Mouse (Mus musculus) MEL (cell line): ENCODE measurements around the gene Ntn4. TPM values are rescaled to one million over a fixed set of nuclear protein-coding genes. Genes with fewer than 3 reads are reported as not detected.

Source experiments
- DNase-seq: peaks from one replicate; pipeline ENCODE4 v3.0.0; 2011; ENCODE audit warnings: low read depth, low spot score
- H3K27ac ChIP-seq: 2 replicates; pipeline ENCODE4 v1.5.1; 2012; ENCODE audit warnings: low read depth, mild to moderate bottlenecking, control low read depth, low read length, moderate library complexity; ENCODE audit not compliant: control insufficient read depth
- H3K27me3 ChIP-seq, 2 experiments: fragments of 150-350 bp in 1 of 2; sonication (generic) in 1 of 2; 2 replicates each; pipeline ENCODE4 v1.6.1; 2012; ENCODE audit warnings: low read length in 2 of 2, mild to moderate bottlenecking in 2 of 2, improper control_type of control experiment in 1 of 2, moderate library complexity in 1 of 2; ENCODE audit not compliant: insufficient read depth in 2 of 2, control insufficient read depth in 1 of 2
- H3K36me3 ChIP-seq, 2 experiments: 2 replicates each; pipeline ENCODE4 v1.6.1; 2012 to 2014; ENCODE audit warnings: low read length in 2 of 2, improper control_type of control experiment in 1 of 2, inconsistent platforms in 1 of 2, mild to moderate bottlenecking in 1 of 2; ENCODE audit not compliant: insufficient read depth in 2 of 2, control insufficient read depth in 1 of 2
- H3K4me1 ChIP-seq, 2 experiments: fragments of 150-350 bp in 1 of 2; sonication (generic) in 1 of 2; 2 replicates each; pipeline ENCODE4 v1.6.1; 2012; ENCODE audit warnings: low read length in 2 of 2, improper control_type of control experiment in 1 of 2, mild to moderate bottlenecking in 1 of 2; ENCODE audit not compliant: insufficient read depth in 2 of 2, control insufficient read depth in 1 of 2
- H3K4me3 ChIP-seq, 2 experiments: fragments of 150-350 bp in 1 of 2; sonication (generic) in 1 of 2; 2 replicates each; pipeline ENCODE4 v1.5.1; 2012; ENCODE audit warnings: low read depth in 2 of 2, low read length in 2 of 2, mild to moderate bottlenecking in 2 of 2, moderate library complexity in 2 of 2, control low read depth in 1 of 2, improper control_type of control experiment in 1 of 2; ENCODE audit not compliant: control insufficient read depth in 1 of 2, insufficient read depth in 1 of 2
- H3K79me2 ChIP-seq: 2 replicates; pipeline ENCODE4 v1.6.1; 2012; ENCODE audit warnings: mild to moderate bottlenecking, low read length, moderate library complexity; ENCODE audit not compliant: control insufficient read depth, poor library complexity, insufficient read depth
- H3K9ac ChIP-seq: 2 replicates; pipeline ENCODE4 v1.6.1; 2012; ENCODE audit warnings: low read depth, mild to moderate bottlenecking, control low read depth, low read length, moderate library complexity; ENCODE audit not compliant: control insufficient read depth, poor library complexity, severe bottlenecking
- H3K9me3 ChIP-seq: fragments of 150-350 bp; sonication (generic); replicated peaks from 2 replicates; pipeline ENCODE4 v1.6.1; 2012; ENCODE audit warnings: mild to moderate bottlenecking, low read length, improper control_type of control experiment, moderate library complexity; ENCODE audit not compliant: insufficient read depth
- CHD2 ChIP-seq: IDR thresholded peaks from 2 replicates; pipeline ENCODE4 v1.6.1; 2011; ENCODE audit warnings: low read length, improper control_type of control experiment
- CTCF ChIP-seq, 3 experiments: IDR thresholded peaks in 2 of 3; conservative IDR thresholded peaks in 1 of 3; 2 replicates each; pipeline ENCODE4 v1.5.1; 2011 to 2012; ENCODE audit warnings: low read length in 3 of 3, low read depth in 2 of 3, mild to moderate bottlenecking in 2 of 3, improper control_type of control experiment in 1 of 3, inconsistent platforms in 1 of 3, mixed read lengths in 1 of 3, moderate library complexity in 1 of 3; ENCODE audit not compliant: control insufficient read depth in 1 of 3, insufficient read depth in 1 of 3, poor library complexity in 1 of 3, severe bottlenecking in 1 of 3
- E2F4 ChIP-seq: IDR thresholded peaks from 2 replicates; pipeline ENCODE4 v1.6.1; 2011; ENCODE audit warnings: low read depth, low read length, improper control_type of control experiment, borderline replicate concordance
- EP300 ChIP-seq, 2 experiments: IDR thresholded peaks; 2 replicates each; pipeline ENCODE4 v1.6.1; 2011; ENCODE audit warnings: improper control_type of control experiment in 2 of 2, low read length in 2 of 2, low read depth in 1 of 2, mild to moderate bottlenecking in 1 of 2
- ETS1 ChIP-seq: IDR thresholded peaks from 2 replicates; pipeline ENCODE4 v1.6.1; 2012; ENCODE audit warnings: low read depth, mild to moderate bottlenecking, inconsistent platforms, low read length, improper control_type of control experiment, moderate library complexity
- GATA1 ChIP-seq: IDR thresholded peaks from 2 replicates; pipeline ENCODE4 v1.6.1; 2011; ENCODE audit warnings: low read depth, low read length, improper control_type of control experiment
- HCFC1 ChIP-seq: IDR thresholded peaks from 2 replicates; pipeline ENCODE4 v1.6.1; 2012; ENCODE audit warnings: low read depth, mild to moderate bottlenecking, inconsistent platforms, low read length, improper control_type of control experiment, moderate library complexity
- JUND ChIP-seq: IDR thresholded peaks from 2 replicates; pipeline ENCODE4 v1.6.1; 2011; ENCODE audit warnings: low read depth, mild to moderate bottlenecking, improper control_type of control experiment, low read length
- MAFK ChIP-seq: IDR thresholded peaks from 2 replicates; pipeline ENCODE4 v1.6.1; 2011; ENCODE audit warnings: low read depth, mild to moderate bottlenecking, low read length, improper control_type of control experiment, borderline replicate concordance
- MAX ChIP-seq: IDR thresholded peaks from 2 replicates; pipeline ENCODE4 v1.6.1; 2011; ENCODE audit warnings: low read length, improper control_type of control experiment
- MYB ChIP-seq: IDR thresholded peaks from 2 replicates; pipeline ENCODE4 v1.6.1; 2011; ENCODE audit warnings: mild to moderate bottlenecking, low read depth, low read length, improper control_type of control experiment
- RAD21 ChIP-seq: IDR thresholded peaks from 2 replicates; pipeline ENCODE4 v1.6.1; 2011; ENCODE audit warnings: mild to moderate bottlenecking, low read depth, low read length, improper control_type of control experiment
- RCOR1 ChIP-seq: IDR thresholded peaks from 2 replicates; pipeline ENCODE4 v1.6.1; 2012; ENCODE audit warnings: low read depth, mild to moderate bottlenecking, inconsistent platforms, low read length, improper control_type of control experiment
- TBP ChIP-seq: IDR thresholded peaks from 2 replicates; pipeline ENCODE4 v1.8.0; 2011; ENCODE audit warnings: low read depth, low read length, improper control_type of control experiment
- TCF12 ChIP-seq: IDR thresholded peaks from 2 replicates; pipeline ENCODE4 v1.6.1; 2014; ENCODE audit warnings: low read depth, mild to moderate bottlenecking, inconsistent platforms, low read length, improper control_type of control experiment, moderate library complexity
- USF1 ChIP-seq: IDR thresholded peaks from 2 replicates; pipeline ENCODE4 v1.6.1; 2014; ENCODE audit warnings: low read depth, mild to moderate bottlenecking, inconsistent platforms, low read length, improper control_type of control experiment, moderate library complexity
- USF2 ChIP-seq, 2 experiments: IDR thresholded peaks; 2 replicates each; pipeline ENCODE4 v1.6.1; 2011 to 2012; ENCODE audit warnings: improper control_type of control experiment in 2 of 2, low read length in 2 of 2, borderline replicate concordance in 1 of 2, inconsistent platforms in 1 of 2, low read depth in 1 of 2, mild to moderate bottlenecking in 1 of 2; ENCODE audit not compliant: insufficient read depth in 1 of 2
- ZMIZ1 ChIP-seq: IDR thresholded peaks from 2 replicates; pipeline ENCODE4 v1.6.1; 2012; ENCODE audit warnings: low read depth, mild to moderate bottlenecking, inconsistent platforms, low read length, improper control_type of control experiment, moderate library complexity
- polyA plus RNA-seq, 2 experiments: library from polyadenylated mRNA; stranded (reverse) in 1 of 2; unstranded in 1 of 2; fragments of >175 nt in 1 of 2; fragments of >200 nt in 1 of 2; gene quantifications; 2 replicates each; pipeline versions ENCODE4 v1.2.1 to v1.2.4; 2012; ENCODE audit warnings: low replicate concordance in 2 of 2, low read depth in 1 of 2; ENCODE audit not compliant: insufficient read length in 2 of 2, insufficient read depth in 1 of 2, missing spikeins in 1 of 2
- total RNA-seq: library from RNA; depleted of rRNA; stranded (reverse); fragments of 300-350 nt; gene quantifications from 2 replicates; pipeline ENCODE4 v1.2.3, GENCODE M21; 2012

The Ntn4 gene
- total and polyA plus RNA-seq, 3 experiments, result not detected

DNA sequence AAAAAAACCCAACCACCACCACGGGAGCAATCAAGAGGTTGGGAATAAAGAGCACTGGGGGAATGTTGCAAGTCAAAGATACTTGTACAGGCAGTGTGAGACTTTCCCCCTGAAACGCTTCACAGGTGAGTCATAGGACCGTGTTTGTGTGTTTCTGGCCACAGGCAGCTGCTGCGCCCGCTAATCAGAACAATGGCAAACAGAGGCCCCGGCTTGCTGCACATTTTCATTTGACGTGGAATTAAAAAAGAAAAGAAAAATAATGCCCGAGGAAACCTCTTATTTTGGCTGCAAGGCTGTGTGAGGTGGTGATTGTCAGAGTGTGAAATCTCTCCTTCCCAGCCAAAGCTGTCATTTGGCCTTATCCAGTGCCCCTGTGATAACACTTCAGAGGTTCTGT lies 2.4 kb downstream of the Ntn4 start:
- no peaks in the 10 kb centered on the region for H3K9me3 ChIP-seq
- H3K27ac ChIP-seq, result no peak overlapping the region
- no peak overlapping the region for H3K9ac ChIP-seq
- peaks cover 0 to 4% of the 10 kb centered on the region in 2 experiments; a peak in 2 of 4 replicates for H3K36me3 ChIP-seq
- H3K79me2 ChIP-seq, result no peaks in the 10 kb centered on the region
- peaks cover 2 to 7% of the 10 kb centered on the region in 2 experiments; a peak in 3 of 4 replicates for H3K4me1 ChIP-seq
- H3K4me3 ChIP-seq, result no peak overlapping the region
- peak; percentile 7 for DNase-seq
- no peaks in the 10 kb centered on the region for H3K27me3 ChIP-seq
- TF ChIP-seq MAFK, result no peak
- no peak for TF ChIP-seq MYB
- no peak for TF ChIP-seq HCFC1

DNA sequence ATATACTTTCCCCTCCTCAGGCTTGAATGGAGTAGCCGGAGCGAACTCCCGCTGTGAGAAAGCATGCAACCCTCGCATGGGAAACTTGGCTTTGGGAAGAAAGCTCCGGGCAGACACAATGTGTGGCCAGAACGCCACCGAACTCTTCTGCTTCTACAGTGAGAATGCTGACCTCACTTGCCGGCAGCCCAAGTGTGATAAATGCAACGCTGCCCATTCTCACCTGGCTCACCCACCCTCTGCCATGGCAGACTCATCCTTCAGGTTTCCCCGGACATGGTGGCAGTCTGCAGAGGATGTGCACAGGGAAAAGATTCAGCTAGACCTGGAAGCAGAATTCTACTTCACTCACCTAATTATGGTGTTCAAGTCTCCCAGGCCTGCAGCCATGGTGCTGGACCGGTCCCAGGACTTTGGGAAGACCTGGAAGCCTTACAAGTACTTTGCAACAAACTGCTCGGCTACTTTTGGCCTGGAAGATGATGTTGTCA lies 4.0 kb downstream of the Ntn4 start:
- no peak overlapping the region for H3K9ac ChIP-seq
- H3K36me3 ChIP-seq, result peaks cover 0 to 4% of the 10 kb centered on the region in 2 experiments; a peak in 2 of 4 replicates
- no peaks in the 10 kb centered on the region for H3K79me2 ChIP-seq
- DNase-seq, result no peak
- peaks cover 2 to 21% of the 10 kb centered on the region in 2 experiments for H3K4me1 ChIP-seq
- no peaks in the 10 kb centered on the region for H3K27me3 ChIP-seq
- H3K4me3 ChIP-seq, result no peak overlapping the region
- H3K27ac ChIP-seq, result no peak overlapping the region
- H3K9me3 ChIP-seq, result no peaks in the 10 kb centered on the region
- TF ChIP-seq CTCF (IDR thresholded peaks at IDR 0.05 in 2 of 3, conservative IDR thresholded peaks at IDR 0.05 in 1 of 3; ENCODE audit: control insufficient read depth in 1 of 3, insufficient read depth in 1 of 3, low read depth in 2 of 3, low read length in 3 of 3, poor library complexity in 1 of 3, severe bottlenecking in 1 of 3) (no peak), RAD21 (no peak), RCOR1 (no peak), USF2 (IDR thresholded peaks at IDR 0.05; ENCODE audit: borderline replicate concordance in 1 of 2, insufficient read depth in 1 of 2, low read depth in 1 of 2, low read length in 2 of 2) (no peak), TBP (no peak)

DNA sequence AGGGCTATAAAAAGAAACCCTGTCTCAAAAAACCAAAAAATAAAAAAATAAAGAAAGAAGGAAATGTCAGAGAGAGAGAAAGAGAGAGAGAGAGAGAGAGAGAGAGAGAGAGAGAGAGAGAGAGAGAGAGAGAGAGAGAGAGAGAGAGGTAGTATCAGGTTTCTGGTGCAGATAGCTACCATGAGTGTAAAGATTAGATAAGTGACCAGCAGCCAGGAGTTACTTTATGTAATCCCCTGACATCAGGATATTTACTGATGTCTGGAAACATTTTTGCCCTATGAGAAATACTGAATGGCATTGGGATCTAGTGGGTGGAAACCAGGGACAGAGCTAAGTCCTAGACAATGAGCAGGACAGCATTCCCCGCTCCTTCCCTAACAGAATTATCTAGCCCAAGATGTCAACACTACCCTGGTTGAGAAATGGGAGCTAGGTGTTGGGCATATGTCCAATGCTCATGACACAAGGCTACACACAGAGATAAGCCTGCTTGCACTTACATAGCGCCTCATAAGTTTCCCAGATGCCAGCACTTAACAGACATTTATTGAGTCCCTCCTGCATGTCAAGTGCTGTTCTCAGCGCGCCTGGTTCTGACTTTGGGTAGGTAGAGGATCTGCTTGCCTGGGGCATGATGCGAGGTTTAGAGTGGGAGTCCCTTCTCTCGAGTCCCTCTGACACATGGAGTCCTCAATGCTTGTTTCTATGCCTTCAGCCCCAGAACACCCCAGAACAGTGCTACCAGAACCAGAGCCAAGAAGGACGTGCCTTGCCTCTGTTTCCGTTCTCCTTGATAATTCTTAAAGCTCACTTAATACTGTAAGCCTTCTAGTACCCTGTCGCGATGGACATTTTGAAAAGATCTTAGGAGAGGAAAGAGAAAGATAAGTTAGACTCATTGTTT lies 7.4 kb downstream of the Ntn4 start:
- Histone ChIP-seq H3K4me3 (no peak overlapping the region), H3K36me3 (peaks cover 0 to under 1% of the 10 kb centered on the region in 2 experiments; a peak in 2 of 4 replicates), H3K27ac (no peak overlapping the region), H3K79me2 (no peaks in the 10 kb centered on the region), H3K9me3 (no peaks in the 10 kb centered on the region), H3K4me1 (peaks cover 2 to 17% of the 10 kb centered on the region in 2 experiments), H3K27me3 (peaks cover 3 to 4% of the 10 kb centered on the region in 2 experiments), H3K9ac (no peak overlapping the region)
- DNase-seq, result peak; percentile 57
- TF ChIP-seq EP300 (IDR thresholded peaks at IDR 0.05; ENCODE audit: low read depth in 1 of 2, low read length in 2 of 2) (peak; percentile 32 to 39; a peak in 1 of 4 replicates), USF1 (no peak), GATA1 (peak; percentile 4; the same call in 1 of the 2 replicates), CHD2 (no peak), JUND (0 out of 2 replicates have a peak, but pooled peaks have one; percentile 34), ETS1 (peak; percentile 9; the same call in 1 of the 2 replicates), MAX (no peak), ZMIZ1 (no peak), TCF12 (peak; percentile 74; the same call in 1 of the 2 replicates), E2F4 (no peak)
